Mouse (Mus musculus) urinary bladder, postnatal 14 days (tissue): ENCODE results near the gene Slc6a5.

Experiments used
- DNase-seq: peaks from one replicate; pipeline ENCODE4 v3.0.0; 2021; ENCODE audit warnings: low spot score

The Slc6a5 gene

DNA sequence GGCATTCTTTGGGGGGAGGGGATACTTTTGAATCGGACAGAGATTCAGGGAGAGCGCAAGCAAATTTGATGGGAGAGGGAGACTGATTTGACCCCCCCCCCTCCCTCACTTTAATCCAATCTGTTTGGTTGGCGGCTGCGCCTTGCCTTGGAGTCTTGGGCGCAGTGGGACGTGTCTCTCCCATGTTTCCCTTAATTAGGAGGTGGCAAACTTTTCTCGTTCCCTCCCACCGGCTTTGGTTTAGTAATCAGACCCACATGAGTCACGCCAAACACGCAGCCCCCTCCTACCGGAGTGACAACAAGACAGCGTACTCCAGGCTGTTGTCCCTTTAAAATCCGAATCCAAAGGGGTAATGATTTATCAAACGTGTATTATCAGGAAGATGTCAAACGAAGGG is at the start of gene Slc6a5:
Gene Slc6a5 (plus strand): TSS at position 297 of the 400 bp plus-strand sequence.
- DNase-seq: no peak

DNA sequence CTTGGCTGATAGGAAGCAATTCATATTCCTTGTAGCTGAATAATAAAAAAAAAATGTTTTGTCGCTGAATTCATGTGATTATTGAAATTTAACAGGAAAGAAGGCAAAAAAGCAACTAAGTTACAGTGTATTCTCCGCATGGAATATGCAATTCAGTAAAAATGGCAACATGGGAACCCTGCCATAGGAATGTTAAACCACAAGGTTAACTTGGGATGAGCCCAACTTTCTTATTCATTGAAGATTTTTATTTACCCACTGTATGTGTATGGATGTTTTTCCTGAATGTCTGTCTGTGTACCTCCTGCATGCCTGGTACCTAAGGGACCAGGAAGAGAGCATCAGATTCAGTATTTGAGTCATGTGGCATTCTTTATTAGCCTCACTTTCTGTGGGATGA is 48.8 kb upstream of the Slc6a5 start:
- no peak for DNase-seq

DNA sequence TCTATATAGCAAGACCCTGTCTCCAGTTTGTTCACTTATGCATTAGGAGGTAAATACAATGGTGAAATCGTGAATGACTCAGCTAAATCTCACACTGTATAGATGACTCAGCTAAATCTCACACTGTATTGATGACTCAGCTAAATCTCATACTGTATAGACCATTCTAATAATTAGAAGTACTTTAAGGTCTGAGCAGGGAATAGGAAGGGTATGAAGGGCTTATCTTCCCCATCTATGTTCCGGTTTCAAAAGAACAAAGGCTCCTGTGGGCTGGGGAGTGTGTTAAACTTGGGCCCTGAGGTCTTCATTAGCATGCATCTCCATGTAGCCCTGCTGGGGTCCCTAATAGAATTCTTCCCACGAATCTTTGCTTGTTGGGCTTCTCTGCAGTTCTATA is 46.2 kb upstream of the Slc6a5 start:
- no peak for DNase-seq

DNA sequence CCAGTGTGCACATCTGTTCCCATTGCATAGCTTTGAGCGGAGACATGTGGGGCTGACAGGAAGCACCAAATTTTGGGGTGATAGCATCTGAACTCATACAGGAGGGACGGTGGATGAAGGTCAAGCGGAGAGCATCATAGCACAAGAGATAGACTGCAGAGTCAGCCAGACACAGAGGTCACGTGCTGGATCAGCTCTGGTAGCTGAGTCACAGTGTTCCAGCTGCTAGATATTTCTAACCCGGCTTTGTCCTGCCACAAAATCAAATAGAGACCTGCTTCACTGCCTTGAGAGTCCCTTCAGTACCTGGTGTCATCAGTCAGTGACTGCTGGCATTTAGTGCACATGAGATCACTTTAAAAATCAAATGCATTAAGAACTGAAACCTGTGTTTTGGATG is 40.3 kb upstream of the Slc6a5 start:
- DNase-seq: no peak

DNA sequence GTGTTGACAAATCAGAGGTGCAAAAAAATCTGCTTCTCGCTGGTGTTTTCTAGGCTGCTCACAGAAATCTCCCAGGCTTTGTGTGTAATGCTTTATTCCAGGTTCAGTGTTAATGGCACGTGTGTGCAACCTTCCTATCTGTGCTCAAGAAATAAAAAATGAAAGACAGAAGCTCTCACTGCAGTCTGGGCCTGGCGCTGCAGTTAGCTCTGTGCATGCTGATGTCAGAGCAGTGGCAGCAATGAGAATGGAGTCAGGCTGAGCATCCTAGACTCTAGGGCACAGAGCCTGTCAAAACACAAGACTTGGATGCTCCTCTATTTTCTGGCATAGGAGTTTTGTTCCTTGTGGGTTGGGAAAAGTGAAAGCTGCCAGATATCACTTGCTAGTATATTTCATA is 39.7 kb upstream of the Slc6a5 start:
- DNase-seq: no peak

DNA sequence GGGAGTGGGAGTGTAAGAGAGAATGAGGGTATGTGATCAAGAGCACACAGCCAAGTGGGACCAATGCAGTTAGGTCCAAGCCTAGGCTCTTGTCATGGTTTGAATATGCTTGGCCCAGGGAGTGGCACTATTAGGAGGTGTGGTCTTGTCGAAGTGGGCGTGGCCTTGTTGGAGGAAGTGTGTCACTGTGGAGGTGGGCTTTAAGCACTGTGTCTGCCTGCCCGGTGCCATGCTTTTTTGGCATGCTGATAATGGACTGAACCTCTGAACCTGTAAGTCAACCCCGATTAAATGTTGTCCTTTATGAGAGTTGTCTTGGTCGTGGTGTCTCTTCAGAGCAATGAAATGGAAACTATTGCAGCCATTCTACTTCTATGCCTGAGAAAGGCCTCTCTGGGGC is 32.6 kb upstream of the Slc6a5 start:
- DNase-seq: no peak

DNA sequence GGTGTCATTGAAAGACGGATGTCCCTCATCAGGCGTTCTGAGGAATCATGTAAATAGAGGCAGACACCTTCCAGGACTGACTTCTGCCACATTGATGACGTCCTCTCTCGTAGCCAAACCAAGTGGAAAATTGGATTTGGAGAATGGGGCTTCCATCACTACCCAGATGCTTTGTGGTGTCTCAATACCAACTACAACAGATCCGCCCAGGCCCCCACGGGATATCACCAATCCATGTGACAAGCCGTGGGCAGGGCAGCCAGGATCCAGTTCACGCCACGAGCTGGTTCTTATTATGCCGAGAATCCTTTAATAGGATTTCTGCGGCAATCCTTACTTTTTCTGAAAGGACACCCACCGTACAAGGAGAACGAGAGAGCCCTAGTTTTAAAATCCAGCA is 30.9 kb upstream of the Slc6a5 start:
- DNase-seq: no peak

DNA sequence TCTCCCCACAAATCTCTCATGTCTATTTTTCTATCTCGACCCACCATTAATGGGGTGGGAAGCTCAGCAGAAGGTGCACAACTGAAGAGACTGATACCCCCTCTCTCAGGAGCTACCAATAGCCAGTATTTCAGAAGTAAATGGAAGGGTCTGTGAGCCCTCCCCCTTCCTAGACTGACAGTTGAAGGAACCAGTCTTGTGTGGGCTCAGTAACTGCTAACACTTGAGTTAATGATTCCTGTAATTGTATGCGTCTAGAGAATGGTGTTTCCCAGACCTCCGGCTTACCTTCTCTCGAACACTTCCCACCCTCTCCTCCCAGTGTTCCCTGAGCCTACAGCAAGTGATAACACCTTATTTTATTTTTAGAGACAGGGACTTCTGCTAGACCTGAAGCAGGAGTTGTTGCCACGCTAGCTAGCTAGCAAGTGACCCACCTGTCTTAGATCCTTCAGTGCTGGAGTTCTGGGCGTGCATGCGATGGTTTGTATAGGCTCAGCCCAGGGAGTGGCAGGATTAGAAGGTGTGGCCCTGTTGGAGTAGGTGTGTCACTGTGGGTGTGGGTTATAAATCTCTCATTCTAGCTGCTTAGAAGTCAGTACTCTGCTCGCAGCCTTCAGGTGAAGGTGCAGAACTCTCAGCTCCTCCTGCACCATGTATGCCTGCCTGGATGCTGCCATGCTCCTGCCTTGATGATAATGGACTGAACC is 29.8 kb upstream of the Slc6a5 start:
- DNase-seq: no peak

DNA sequence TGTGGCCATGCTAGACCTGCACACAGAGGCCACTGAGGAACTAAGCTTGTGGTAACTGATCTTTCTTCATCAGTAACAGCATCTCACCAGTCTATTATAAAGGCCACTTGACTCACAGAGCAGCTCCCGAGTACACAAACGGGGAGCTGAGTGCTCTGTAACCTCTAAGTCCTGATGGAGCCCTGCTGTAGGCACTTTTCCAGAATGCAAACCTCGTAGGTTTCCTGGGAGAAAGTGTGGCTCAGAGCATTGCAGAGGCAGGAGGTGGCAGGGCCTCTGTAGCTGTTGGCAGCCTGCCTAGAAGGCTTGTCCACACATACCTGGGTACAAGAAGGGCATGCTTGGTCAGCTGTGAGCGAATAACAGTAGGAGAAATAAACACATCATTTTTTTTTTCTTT is 27.7 kb upstream of the Slc6a5 start:
- DNase-seq: peak; percentile 66

DNA sequence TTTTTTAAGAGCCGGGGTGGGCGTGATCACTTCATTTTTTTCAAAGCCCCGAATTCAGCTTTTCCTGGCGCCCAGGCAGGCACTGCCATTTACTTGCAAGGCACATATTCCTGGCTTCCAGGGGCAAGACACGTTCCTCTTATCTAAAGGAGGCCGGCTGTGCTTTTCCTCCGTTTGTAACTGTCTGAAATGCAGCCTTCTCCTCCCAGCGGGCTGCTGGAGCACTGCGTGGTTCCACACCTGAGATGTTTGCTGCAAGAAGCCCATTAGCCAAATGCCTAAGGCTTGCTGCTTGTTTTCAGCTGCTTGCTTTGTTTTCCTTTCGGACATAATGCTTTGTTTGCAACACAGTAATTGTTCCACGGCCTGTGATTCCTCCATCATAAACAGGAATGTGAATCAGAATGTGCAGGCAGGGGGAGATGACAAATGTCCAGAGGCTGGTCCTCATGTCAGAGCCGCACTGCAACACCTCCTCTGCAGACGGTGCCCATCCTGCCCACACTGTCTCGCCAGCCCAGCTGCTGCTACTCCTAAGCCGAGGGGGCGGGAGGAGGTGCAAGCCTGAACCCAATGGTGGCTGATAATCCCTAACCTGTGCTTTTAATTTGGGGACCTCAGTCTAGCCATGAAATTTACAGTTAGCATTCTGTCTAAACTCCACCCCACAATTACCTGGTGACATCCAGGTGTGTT is 27.1 kb upstream of the Slc6a5 start:
- no peak for DNase-seq

DNA sequence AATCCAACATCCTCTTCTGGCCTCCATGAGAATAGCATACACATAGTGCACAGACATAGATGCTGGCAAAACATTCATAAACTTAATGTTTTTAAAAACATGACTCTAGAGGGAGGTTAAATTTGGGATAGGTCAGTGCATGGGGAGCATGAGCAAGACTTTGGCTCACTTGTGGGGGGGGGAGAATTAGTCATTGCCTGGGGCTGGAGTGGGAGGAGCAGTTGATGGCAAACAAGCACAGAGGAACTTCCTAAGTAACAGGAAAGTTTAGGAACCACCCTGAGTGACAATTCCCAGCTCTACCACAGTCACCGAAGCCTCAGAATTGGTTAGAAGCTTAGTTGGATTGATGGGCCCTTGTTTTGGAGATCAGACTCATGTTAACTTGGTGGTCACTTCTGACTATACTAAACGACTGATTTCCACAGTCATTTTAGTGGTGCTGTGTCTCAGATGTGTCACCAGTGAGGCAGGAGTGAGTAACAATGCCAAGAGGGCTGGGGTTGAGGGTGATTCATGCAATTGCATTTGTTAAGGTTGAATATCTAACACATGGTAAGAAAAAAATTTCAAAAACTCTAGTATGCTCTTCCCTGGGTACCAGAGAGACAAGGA is 22.1 kb upstream of the Slc6a5 start:
- no peak for DNase-seq

DNA sequence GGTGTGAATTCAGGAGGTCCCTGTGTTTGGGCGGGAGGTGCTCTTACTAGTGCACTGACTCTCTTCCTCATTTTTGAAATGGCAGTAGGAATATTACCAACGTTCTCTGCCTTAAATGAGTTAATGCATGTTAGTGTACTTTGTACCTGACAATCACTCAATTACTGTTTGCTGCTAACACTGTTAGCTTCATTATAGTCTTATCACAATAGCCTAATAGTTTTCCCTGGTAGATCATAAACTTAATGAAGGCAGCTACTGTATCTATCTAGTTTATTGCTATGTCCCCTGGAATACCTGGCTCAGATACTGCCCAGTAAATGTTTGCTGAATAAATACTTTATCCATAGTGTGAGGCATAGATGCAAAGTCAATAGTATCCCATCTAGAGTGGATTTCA is 15.2 kb upstream of the Slc6a5 start:
- DNase-seq: no peak

DNA sequence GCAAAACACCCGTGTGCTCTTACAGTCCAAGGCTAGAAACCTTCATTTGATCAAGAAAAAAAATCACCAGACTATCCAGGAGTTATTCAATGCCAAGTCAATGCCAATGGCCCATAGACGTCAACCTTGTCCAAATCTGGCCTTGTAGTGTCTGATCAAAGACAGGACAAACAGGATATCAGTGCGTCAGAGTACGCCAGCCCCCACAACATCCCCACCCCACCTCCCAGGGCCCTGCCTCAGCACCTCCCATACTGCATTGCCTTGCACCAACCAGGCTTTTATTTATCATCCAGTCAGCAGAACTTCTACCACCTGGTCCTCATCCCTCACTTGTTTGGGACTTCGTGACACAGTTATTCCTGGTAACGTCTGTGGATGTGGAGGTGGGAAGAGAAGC is 14.7 kb upstream of the Slc6a5 start:
- DNase-seq: no peak

DNA sequence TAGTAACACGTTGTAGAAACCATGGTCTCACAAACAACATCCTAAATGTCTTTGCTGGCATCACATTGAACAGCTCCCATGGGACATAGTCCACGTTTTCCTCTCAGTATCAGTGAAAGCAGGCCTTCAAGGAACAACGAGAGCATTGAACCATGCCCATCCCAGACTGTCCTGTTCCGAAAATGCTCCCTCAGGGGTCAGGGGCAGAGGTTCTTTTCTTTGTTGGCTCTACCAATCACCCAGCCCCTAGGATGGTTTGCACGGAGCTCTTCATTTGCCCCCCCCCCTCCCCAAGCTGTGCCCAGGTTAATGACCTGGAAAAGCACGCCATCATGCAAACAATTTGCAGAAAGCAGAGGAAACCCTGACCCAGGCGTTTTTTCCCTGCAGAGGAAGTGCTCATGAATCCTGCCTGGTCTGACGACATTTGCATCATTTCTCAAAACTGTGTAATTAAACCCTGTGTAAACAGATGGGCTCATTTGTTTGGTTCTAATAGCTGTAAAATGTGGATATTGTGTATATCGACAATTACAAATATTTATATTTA is 7.9 kb upstream of the Slc6a5 start:
- DNase-seq: no peak

DNA sequence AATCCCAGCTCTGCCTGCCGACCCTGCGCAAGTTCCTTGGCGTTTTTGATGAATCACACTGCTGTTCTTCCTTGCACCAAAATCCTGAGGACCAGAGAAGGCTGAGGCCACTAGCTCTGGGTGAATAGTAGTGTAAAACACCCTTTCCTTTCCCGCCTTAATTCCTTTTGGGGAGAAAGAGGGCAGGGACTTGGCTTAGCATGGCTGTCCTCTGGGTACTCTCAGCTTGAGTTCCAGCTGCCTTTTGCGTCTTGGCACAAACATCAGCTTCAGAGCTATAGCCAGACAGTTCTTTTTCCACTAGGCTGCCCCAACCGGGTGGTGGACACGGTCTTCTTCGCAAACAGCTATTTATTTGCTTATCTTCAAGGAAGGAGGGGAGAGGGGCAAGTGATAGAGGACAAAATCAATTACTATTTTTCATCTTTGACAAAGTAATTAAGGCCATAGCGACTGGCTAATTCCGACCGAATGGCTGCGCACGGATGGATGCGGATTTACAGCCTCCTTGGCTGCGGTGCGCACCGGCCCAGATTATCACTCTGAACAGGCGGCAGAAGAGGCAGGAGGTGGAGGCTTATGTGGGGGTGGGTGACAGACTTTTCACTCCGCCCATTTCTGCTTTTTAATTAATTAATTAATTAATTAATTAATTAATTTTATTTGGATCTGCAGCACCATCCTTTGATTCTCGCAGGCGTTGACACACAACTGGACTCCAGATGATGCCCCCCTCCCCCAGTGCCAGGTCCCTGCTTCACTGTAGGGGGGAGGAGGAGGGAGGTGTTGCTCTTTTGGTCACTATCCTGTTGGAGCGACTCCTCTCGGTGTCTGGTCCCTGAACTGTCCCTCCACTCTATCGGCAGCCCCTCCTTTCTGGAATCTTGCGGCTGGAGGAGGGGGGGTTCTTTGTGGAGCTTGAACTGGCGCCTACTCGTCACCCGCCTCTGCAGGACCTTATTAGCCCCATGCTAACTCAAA is 2.5 kb upstream of the Slc6a5 start:
- no peak for DNase-seq

DNA sequence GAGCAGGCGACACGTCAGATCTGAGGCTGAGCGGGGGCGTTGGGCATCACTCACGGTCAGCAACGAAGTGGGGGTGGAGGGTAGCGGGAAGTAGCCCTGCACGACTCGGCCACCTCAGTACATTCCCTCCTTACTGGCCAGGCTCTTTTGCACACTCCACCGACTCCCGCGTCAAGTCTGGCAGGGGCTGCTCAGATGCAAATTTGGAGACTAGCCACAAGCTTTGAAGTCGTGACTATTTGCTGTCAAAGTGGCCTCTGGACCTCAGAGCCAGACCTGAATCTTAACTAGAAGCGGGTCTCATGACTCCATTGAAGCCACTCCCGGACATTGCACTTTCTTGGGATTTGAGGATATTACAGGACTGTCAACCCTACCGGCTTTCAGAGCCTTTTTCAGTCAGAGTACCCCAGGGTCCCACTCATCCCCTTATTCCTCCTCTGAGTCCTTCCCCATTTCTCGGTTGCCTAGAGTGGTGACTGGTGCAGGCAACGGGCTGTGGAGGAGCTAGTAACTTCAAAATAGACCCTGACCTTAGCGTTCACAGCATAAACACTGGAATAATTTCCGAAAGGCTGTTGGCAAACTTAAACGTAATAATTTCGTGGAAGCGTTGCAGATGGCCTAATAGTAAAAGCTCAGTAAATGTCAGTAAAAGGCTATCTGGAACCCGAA is 1.6 kb upstream of the Slc6a5 start:
- DNase-seq: no peak

DNA sequence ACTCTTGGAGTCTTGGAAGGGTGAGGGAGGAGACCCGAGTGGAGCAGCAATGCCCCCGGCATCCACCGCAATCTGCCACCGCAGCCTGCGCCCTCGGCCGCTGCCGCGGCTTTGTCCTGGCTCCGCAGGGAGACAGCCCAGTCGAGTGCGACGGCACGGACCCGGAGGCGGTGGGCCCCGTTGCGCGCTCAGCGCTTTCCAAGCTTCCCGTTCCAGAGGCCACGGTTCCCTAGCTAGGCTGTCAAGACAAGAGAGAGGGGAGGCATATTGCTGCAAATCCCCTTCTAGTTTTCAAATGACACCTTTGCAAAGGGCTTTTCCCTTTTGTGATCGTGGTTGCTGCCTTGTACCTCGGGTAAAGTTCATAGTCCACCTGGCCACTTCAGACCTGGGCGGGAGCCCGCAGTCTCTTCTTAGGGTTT is 945 bp upstream of the Slc6a5 start:
- no peak for DNase-seq

DNA sequence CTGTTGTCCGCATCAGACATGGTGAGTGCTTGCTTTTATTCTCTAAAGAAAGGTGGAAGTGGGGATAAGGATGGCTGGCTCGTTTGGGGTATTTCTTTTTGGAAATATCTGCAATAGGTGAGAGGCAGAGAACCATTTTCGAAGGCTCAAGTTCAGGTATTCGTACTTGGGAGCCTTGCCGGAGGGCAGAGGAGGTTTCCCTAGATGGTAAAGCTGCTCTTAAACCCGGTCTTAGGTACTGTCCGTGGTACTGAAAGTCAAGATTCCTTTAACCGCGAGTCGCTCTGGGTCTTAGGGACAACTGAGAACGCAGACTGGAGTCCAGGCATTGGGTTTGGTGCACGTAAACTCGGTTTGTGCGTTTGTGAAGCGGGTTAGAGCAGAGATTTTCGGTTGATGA is 415 bp downstream of the Slc6a5 start:
- DNase-seq: no peak

DNA sequence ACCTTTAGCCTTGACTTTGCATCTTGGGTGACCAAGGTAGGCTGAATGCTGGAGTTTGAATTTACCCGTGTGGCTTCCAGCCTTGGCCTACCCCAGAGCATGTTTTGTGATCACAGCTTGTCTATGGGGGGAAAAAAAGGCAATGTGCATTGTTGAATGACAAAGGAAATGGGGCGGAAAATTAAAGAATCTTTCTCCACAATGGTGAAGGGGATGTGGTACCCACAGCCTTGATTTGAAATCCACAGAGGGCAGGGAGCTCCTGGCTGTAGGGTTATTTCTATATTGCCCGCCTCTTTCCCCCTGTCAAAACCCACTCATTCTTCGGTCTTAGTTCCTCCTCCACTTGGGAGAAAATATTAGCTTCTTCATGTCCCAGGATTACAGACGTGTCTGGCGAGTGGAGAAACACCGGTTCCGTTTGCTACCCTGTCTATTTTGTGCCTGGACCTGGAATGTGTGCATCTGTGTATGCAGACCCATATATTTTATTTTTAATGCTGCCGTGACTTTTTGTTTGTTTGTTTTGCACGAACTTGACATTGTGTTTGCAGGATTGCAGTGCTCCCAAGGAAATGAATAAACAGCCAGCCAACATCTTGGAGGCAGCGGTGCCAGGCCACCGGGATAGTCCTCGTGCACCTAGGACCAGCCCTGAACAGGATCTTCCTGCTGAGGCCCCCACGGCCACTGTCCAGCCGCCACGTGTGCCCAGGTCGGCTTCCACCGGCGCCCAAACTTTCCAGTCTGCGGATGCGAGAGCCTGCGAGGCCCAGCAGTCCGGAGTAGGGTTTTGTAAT is 1.4 kb downstream of the Slc6a5 start:
- DNase-seq: no peak

DNA sequence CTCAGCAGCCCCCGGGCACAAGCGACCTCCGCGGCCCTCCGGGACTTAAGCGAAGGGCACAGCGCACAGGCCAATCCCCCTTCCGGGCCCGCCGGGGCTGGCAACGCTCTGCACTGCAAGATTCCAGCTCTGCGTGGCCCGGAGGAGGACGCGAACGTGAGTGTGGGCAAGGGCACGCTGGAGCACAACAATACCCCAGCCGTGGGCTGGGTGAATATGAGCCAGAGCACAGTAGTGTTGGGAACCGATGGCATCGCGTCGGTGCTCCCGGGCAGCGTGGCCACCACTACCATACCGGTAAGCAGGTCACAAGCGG is 2.0 kb downstream of the Slc6a5 start:
- DNase-seq: no peak

DNA sequence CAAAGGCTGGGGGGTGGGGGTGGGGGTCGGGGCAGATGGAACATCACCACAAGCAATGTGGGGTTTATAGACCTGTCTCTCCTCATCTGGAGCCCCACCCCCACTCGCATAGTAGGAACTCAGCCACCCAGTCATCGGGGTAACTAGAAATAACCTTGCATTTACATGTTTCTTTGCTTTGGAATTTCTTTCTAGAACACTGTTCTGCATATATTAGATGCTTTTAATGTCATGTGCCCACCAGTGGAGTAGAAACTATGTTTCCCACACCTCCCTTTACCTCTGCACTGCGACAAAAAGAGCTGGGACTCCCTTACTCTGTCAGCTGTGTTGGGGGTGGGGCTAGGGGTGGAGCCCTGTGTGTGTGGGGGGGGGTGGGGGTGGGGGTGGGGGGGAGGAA is 3.2 kb downstream of the Slc6a5 start:
- no peak for DNase-seq
